Mouse (Mus musculus) forebrain, embryonic 13.5 days (tissue): ENCODE results near the gene BC029722. TPM values are rescaled to one million over a fixed set of nuclear protein-coding genes. Genes with fewer than 3 reads are reported as not detected.
A peak's percentile ranks its signal among the peaks of the same experiment; 100 is the strongest.
"Not testable (repeated sequence)": the region's sequence is repeated elsewhere in the genome, so short reads cannot be mapped to it uniquely, and the experiment has no call there.

Source experiments
- ATAC-seq: fragments of 200-750 bp; cut with Nextera tagmentation; 2 replicates; pipeline ENCODE4 v1.8.0; 2017
- H3K27ac ChIP-seq: fragments of 300-500 bp; sonication (generic); 2 replicates; pipeline ENCODE4 v1.5.1; 2015; ENCODE audit warnings: inconsistent platforms, mild to moderate bottlenecking, moderate library complexity
- H3K27me3 ChIP-seq: fragments of 300-500 bp; sonication (generic); 2 replicates; pipeline ENCODE4 v1.6.1; 2015; ENCODE audit warnings: mild to moderate bottlenecking, inconsistent platforms
- H3K36me3 ChIP-seq: fragments of 300-500 bp; sonication (generic); 2 replicates; pipeline ENCODE4 v1.6.1; 2015; ENCODE audit warnings: mild to moderate bottlenecking, inconsistent platforms; ENCODE audit not compliant: poor library complexity, severe bottlenecking
- H3K4me1 ChIP-seq: fragments of 300-500 bp; sonication (generic); 2 replicates; pipeline ENCODE4 v1.6.1; 2015; ENCODE audit warnings: inconsistent platforms
- H3K4me2 ChIP-seq: fragments of 300-500 bp; sonication (generic); 2 replicates; pipeline ENCODE4 v1.6.1; 2015; ENCODE audit warnings: inconsistent platforms, mild to moderate bottlenecking, moderate library complexity
- H3K4me3 ChIP-seq: fragments of 300-500 bp; sonication (generic); 2 replicates; pipeline ENCODE4 v1.5.1; 2015; ENCODE audit warnings: mild to moderate bottlenecking, inconsistent platforms
- H3K9ac ChIP-seq: fragments of 300-500 bp; sonication (generic); 2 replicates; pipeline ENCODE4 v1.6.1; 2015; ENCODE audit warnings: mild to moderate bottlenecking, inconsistent platforms
- H3K9me3 ChIP-seq: fragments of 300-500 bp; sonication (generic); replicated peaks from 2 replicates; pipeline ENCODE4 v1.6.1; 2016; ENCODE audit warnings: inconsistent platforms
- WGBS: fragments of 180-500 bp; shearing (Covaris S2); methylation state at CpG from one replicate; pipeline ENCODE4 v1.1.7; 2015; 5-methylcytosine and 5-hydroxymethylcytosine counted together
- polyA plus RNA-seq: library from polyadenylated mRNA; unstranded; fragments of >200 nt; fragmentation: Nextera tagmentation; extraction: Ambion mirVana; gene quantifications from 2 replicates; pipeline ENCODE4 v1.2.1, GENCODE M21; 2015

Gene BC029722
- polyA plus RNA-seq, 1 experiment from 2014 or later, result 19.4 TPM

DNA sequence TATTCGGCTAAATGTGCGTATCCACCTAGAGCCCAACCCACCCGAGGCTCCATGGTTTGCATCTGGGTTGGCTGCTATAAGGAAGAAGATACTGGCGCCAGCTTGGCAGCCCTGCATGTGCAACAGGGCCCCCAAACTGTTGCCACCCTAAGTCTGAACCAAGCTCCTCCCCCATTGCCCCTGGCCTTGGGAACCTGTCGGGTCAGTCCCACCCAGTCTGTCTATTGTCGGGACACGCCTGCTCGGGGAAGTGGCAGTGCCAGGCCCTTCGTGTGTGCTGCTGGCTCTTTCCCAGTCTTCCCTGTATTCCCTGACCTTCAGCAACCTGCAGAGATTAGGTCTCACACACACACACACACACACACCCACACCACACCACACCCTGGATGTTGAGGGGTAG is 15.5 kb upstream of the BC029722 start, which contains the start of gene Fam83c:
Gene Fam83c (minus strand): TSS at position 123 of the 400 bp plus-strand sequence.
- no peaks in the 10 kb centered on the region for H3K27me3 ChIP-seq
- WGBS, result 74% methylated on average over 9 of the region's 9 CpGs
- no peak within 1 kb of the TSS for H3K4me2 ChIP-seq
- no peak for ATAC-seq
- no peak within 1 kb of the TSS for H3K27ac ChIP-seq
- no peaks in the 10 kb centered on the region for H3K9me3 ChIP-seq
- no peaks in the 10 kb centered on the region for H3K4me1 ChIP-seq
- no peaks in the 10 kb centered on the region for H3K36me3 ChIP-seq
- H3K4me3 ChIP-seq, result no peak within 1 kb of the TSS
- H3K9ac ChIP-seq, result no peak within 1 kb of the TSS

- ATAC-seq, H3K9ac ChIP-seq, H3K9me3 ChIP-seq, H3K27ac ChIP-seq, H3K36me3 ChIP-seq, H3K27me3 ChIP-seq, H3K4me2 ChIP-seq, H3K4me3 ChIP-seq: not testable (repeated sequence)
- H3K4me1 ChIP-seq, result peaks cover 10% of the 10 kb centered on the region
- 80% methylated on average over 1 of the region's 1 CpGs for WGBS
Measured at GRCm38 (mm10) chr2:155832087-155832486, 12.9 kb upstream of the BC029722 start.

DNA sequence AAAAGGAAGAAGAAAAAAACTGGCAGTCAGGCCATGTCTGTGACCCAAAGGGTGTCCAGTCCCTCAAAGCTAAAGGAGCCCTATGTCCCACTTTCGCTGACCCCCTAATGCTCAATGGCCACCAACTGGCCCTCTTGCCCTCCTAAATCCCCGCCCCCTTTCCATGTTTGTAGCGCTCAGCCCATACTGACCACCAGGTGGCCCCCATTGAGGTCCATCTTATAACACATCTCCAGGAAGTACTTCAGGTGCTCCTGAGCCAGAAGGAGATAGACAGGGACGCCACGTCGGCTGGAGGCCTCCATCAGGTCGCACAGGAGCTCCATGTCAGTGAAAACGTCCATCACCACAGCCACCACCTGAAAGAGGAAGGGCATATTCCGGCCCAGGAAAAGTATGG is 12.1 kb upstream of the BC029722 start:
- Histone ChIP-seq H3K9me3 (no peaks in the 10 kb centered on the region), H3K9ac (no peak overlapping the region), H3K27me3 (no peaks in the 10 kb centered on the region), H3K36me3 (no peaks in the 10 kb centered on the region), H3K4me1 (peaks cover 12% of the 10 kb centered on the region), H3K4me2 (no peak overlapping the region), H3K4me3 (no peak overlapping the region), H3K27ac (no peak overlapping the region)
- ATAC-seq, result no peak
- 64% methylated on average over 9 of the region's 9 CpGs for WGBS

DNA sequence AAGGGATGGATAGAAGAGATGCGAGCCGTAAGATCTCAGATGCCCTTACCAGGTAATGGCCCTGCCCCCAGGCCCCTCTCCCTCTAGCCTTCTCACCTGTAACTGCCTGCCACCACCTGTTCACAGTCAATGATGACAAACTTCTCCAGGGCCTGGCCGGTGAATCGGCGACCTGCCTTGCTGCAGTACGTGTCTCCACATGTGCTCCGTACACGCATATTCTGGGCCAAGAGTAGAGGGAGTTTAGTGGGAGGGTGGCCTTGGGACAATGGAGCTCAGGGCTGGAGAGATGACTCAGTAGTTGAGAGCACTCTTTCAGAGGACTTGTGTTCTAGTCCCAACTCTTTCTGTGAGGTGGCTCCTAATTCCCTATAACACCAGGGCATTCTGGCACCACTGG is 11.6 kb upstream of the BC029722 start:
- Histone ChIP-seq H3K4me2 (no peak overlapping the region), H3K27ac (no peak overlapping the region), H3K9me3 (no peaks in the 10 kb centered on the region), H3K9ac (no peak overlapping the region), H3K27me3 (no peaks in the 10 kb centered on the region), H3K4me1 (peaks cover 14% of the 10 kb centered on the region), H3K4me3 (no peak overlapping the region), H3K36me3 (no peaks in the 10 kb centered on the region)
- 93% methylated on average over 8 of the region's 8 CpGs for WGBS
- no peak for ATAC-seq

- peak within 1 kb of the TSS; percentile 91 for H3K4me3 ChIP-seq
- peak within 1 kb of the TSS; percentile 46 for H3K27ac ChIP-seq
- peaks cover 22% of the 10 kb centered on the region for H3K4me1 ChIP-seq
- H3K9ac ChIP-seq, result peak within 1 kb of the TSS; percentile 82
- H3K27me3 ChIP-seq, result no peaks in the 10 kb centered on the region
- ATAC-seq, result peak; percentile 94
- WGBS, result 3% methylated on average over 27 of the region's 27 CpGs
- no peaks in the 10 kb centered on the region for H3K9me3 ChIP-seq
- H3K36me3 ChIP-seq, result peaks cover 23% of the 10 kb centered on the region
- peak within 1 kb of the TSS; percentile 95 for H3K4me2 ChIP-seq
Measured at GRCm38 (mm10) chr2:155826630-155827424, 7.6 kb upstream of the BC029722 start, which contains the start of gene Eif6. TSS of gene Eif6 (minus strand) at chr2:155826925.

DNA sequence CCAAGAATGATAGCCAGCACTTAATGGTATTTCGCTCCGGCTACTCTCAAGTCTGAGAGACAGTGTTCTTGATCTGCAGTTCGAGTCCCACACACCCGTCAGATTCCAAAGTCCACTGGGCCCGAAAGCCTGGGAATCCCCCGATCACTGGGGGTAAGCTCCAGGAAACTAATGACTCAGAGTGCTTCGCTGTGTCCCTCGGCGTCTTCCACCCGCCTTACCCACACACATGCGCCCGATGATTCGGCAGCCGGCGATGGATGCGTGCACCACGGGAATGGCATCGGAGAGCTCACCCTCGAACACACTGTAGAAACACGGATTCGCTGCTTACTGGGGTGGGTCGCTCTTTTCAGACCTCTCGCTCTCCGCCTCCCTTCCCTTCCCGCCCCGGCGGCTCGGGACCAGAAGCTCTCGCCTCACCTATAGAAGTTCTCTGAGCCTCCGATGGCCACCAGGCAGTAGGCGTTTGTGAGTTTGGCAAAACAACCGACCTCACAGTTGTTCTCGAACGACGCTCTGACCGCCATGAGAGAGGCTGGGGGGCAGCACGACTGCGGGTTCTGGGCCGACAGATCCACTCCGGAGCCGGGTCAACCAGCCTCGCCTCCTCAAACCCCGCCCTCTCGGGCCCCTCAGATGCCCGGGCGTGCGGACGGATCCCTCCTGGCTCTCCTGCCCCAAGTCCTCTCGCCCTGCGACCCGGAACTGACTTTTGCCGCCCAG is 6.8 kb upstream of the BC029722 start:
- Histone ChIP-seq H3K4me2 (peak overlapping the region; percentile 95), H3K9ac (peak overlapping the region; percentile 82), H3K4me1 (peaks cover 22% of the 10 kb centered on the region), H3K4me3 (peak overlapping the region; percentile 91), H3K36me3 (peaks cover 29% of the 10 kb centered on the region), H3K27me3 (no peaks in the 10 kb centered on the region), H3K9me3 (no peaks in the 10 kb centered on the region), H3K27ac (peak overlapping the region; percentile 46; the same call in 1 of the 2 replicates)
- ATAC-seq, result no peak; the same call in 1 of the 2 replicates
- WGBS, result 3% methylated on average over 52 of the region's 52 CpGs

DNA sequence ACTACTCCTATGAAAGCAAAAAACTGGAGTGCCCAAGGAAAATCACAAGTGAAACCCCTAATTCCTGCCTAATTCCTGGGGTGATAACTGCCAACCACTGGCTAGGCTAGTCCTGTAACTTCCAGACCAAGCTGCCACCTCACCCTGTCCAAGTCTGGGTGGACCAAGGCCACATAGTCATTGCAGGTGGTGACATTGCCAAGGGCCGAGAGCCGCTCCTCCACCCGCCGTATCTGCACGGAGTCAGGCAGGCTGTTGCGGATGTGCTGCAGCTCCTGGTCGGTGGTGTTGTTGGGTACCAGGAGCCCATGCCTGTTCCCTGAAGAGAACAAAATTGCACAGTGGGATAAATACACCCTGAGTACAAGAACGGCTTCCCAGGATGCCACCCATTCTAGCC is 4.5 kb upstream of the BC029722 start:
- Histone ChIP-seq H3K27ac (no peak overlapping the region), H3K27me3 (no peaks in the 10 kb centered on the region), H3K36me3 (peaks cover 48% of the 10 kb centered on the region), H3K4me3 (no peak overlapping the region), H3K4me1 (peaks cover 33% of the 10 kb centered on the region), H3K9ac (no peak overlapping the region), H3K9me3 (no peaks in the 10 kb centered on the region), H3K4me2 (no peak overlapping the region)
- no peak for ATAC-seq
- 95% methylated on average over 8 of the region's 8 CpGs for WGBS

DNA sequence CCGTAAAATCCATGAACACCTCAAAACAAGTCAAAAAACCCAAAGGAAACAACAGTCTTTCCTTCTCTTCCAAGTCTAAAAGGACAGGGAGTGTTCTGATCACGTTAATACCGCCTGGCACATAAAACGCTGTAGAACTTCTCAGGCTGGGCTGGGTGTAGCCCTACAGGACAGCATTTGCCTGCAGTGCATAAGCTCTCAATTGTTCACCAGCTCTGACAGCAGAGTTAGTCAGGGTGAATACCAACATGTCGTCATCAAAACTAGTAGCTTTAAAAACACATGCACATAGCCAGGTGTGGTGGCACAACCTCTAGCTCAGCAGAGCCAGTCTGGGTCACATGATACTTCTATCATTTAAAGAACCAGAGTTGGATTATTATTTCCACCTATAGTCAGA is 1.6 kb upstream of the BC029722 start:
- no peak for ATAC-seq
- peaks cover 30% of the 10 kb centered on the region for H3K4me1 ChIP-seq
- no peak overlapping the region for H3K4me3 ChIP-seq
- peaks cover 53% of the 10 kb centered on the region for H3K36me3 ChIP-seq
- 92% methylated on average over 5 of the region's 5 CpGs for WGBS
- H3K4me2 ChIP-seq, result no peak overlapping the region
- no peak overlapping the region for H3K27ac ChIP-seq
- H3K27me3 ChIP-seq, result no peaks in the 10 kb centered on the region
- H3K9ac ChIP-seq, result no peak overlapping the region
- H3K9me3 ChIP-seq, result no peaks in the 10 kb centered on the region

GRCm38 (mm10) chr2:155819449-155820251 is 424 bp upstream of the BC029722 start:
- Histone ChIP-seq H3K9me3 (no peaks in the 10 kb centered on the region), H3K27ac (peak overlapping the region; percentile 76), H3K4me3 (peak overlapping the region; percentile 52), H3K4me1 (peaks cover 22% of the 10 kb centered on the region), H3K36me3 (peaks cover 55% of the 10 kb centered on the region), H3K4me2 (peak overlapping the region; percentile 96), H3K9ac (peak overlapping the region; percentile 84), H3K27me3 (no peaks in the 10 kb centered on the region)
- WGBS, result 61% methylated on average over 6 of the region's 6 CpGs
- peak; percentile 30 for ATAC-seq

- H3K9me3 ChIP-seq, result no peaks in the 10 kb centered on the region
- peak overlapping the region; percentile 96 for H3K4me2 ChIP-seq
- peak overlapping the region; percentile 52 for H3K4me3 ChIP-seq
- peaks cover 51% of the 10 kb centered on the region for H3K36me3 ChIP-seq
- H3K9ac ChIP-seq, result peak overlapping the region; percentile 84
- 5% methylated on average over 37 of the region's 37 CpGs for WGBS
- peak overlapping the region; percentile 76 for H3K27ac ChIP-seq
- no peaks in the 10 kb centered on the region for H3K27me3 ChIP-seq
- peak; percentile 95 for ATAC-seq
- H3K4me1 ChIP-seq, result peaks cover 22% of the 10 kb centered on the region
Measured at GRCm38 (mm10) chr2:155818596-155819391, 432 bp downstream of the BC029722 start.
